Mouse (Mus musculus) intestine, postnatal 0 days (tissue): ENCODE results near the gene Xpo5. TPM values are rescaled to one million over a fixed set of nuclear protein-coding genes. Genes with fewer than 3 reads are reported as not detected.

Experiments
- ATAC-seq: fragments of 200-750 bp; cut with Nextera tagmentation; 2 replicates; pipeline ENCODE4 v1.8.0; 2017; ENCODE audit warnings: mild to moderate bottlenecking, moderate TSS enrichment, moderate library complexity
- H3K27ac ChIP-seq: fragments of 300-500 bp; sonication (generic); 2 replicates; pipeline ENCODE4 v1.5.1; 2014; ENCODE audit warnings: mild to moderate bottlenecking, low read depth, low read length, moderate library complexity
- H3K27me3 ChIP-seq: fragments of 300-500 bp; sonication (generic); replicated peaks from 2 replicates; pipeline ENCODE4 v1.6.1; 2014; ENCODE audit warnings: low read length, mixed read lengths; ENCODE audit not compliant: control insufficient read depth, insufficient read depth
- H3K36me3 ChIP-seq: fragments of 300-500 bp; sonication (generic); 2 replicates; pipeline ENCODE4 v1.6.1; 2014; ENCODE audit warnings: mild to moderate bottlenecking, moderate library complexity; ENCODE audit not compliant: control insufficient read depth, insufficient read depth
- H3K4me1 ChIP-seq: fragments of 300-500 bp; sonication (generic); replicated peaks from 2 replicates; pipeline ENCODE4 v1.6.1; 2014; ENCODE audit warnings: antibody characterized with exemption, low read length, mixed read lengths; ENCODE audit not compliant: control insufficient read depth, insufficient read depth
- H3K4me2 ChIP-seq: fragments of 300-500 bp; sonication (generic); replicated peaks from 2 replicates; pipeline ENCODE4 v1.6.1; 2014; ENCODE audit warnings: low read depth, mild to moderate bottlenecking, moderate library complexity
- H3K4me3 ChIP-seq: fragments of 300-500 bp; sonication (generic); 2 replicates; pipeline ENCODE4 v1.5.1; 2014; ENCODE audit warnings: low read depth, low read length
- H3K9ac ChIP-seq: fragments of 300-500 bp; sonication (generic); 2 replicates; pipeline ENCODE4 v1.6.1; 2014; ENCODE audit warnings: mild to moderate bottlenecking, low read depth, low read length
- H3K9me3 ChIP-seq: fragments of 300-500 bp; sonication (generic); 2 replicates; pipeline ENCODE4 v1.6.1; 2016; ENCODE audit warnings: mixed run types; ENCODE audit not compliant: control insufficient read depth
- CTCF ChIP-seq: sonication (generic); IDR thresholded peaks from 2 replicates; pipeline ENCODE4 v1.5.1; 2016; ENCODE audit warnings: low read depth, mild to moderate bottlenecking, control low read depth, antibody characterized with exemption, moderate library complexity
- WGBS: fragments of 180-500 bp; shearing (Covaris S2); extraction: QIAGEN DNeasy Blood & Tissue Kit; methylation state at CpG from one replicate; pipeline ENCODE4 v1.1.7; 2014; 5-methylcytosine and 5-hydroxymethylcytosine counted together
- polyA plus RNA-seq: library from polyadenylated mRNA; unstranded; fragments of >200 nt; fragmentation: Nextera tagmentation; extraction: Ambion mirVana; gene quantifications from 2 replicates; pipeline ENCODE4 v1.2.1, GENCODE M21; 2015

Xpo5 gene
- polyA plus RNA-seq, 1 experiment from 2014 or later: 8.2 TPM

DNA sequence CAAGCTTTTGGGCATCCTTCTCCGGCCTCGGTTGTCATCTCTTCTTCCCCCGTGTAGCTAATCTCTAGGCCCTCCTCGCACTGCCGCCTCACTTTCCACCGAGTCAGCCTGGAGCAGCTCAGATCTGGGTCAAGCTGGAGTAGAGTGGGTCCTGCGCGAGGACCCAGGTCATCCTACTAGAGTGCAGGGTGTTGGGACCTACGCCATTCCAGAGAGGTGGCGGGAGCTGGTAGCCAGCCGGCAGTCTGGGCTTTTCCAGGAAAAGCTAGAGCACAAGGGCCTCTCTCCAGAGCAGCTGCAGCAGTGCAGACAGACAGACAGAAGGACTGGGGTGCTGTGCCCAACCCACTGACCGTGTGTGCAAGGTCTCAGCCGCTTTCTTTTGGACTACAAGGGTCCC is 39.7 kb downstream of the Xpo5 start:
- no peak for ATAC-seq
- H3K36me3 ChIP-seq: peaks cover 71% of the 10 kb centered on the region
- 90% methylated on average over 13 of the region's 13 CpGs for WGBS
- H3K9ac ChIP-seq: no peak overlapping the region
- no peaks in the 10 kb centered on the region for H3K27me3 ChIP-seq
- H3K9me3 ChIP-seq: no peaks in the 10 kb centered on the region
- peaks cover 4% of the 10 kb centered on the region; the same call in 1 of the 2 replicates for H3K4me1 ChIP-seq
- TF ChIP-seq CTCF: no peak
- no peak overlapping the region for H3K27ac ChIP-seq
- H3K4me2 ChIP-seq: no peak overlapping the region
- no peak overlapping the region for H3K4me3 ChIP-seq

DNA sequence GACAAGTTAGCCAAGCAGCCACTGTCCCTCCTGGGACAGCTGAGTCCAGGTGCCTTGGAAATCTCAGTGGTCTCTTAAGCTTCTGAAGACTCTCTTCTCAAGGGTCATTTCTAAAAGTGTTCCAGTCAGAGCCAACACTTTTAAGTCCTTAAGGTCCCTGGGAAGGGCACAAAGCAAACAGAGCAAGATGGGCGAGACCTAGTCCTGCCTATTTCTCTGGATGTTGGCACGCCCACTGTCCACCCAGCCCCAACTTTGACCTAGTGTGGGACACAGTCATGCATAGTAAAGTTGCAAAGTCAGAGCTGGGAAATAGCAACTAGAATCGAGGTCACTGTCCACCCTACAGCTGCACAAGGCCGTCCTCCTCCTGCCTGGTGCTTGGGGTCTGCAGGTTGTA is 40.4 kb downstream of the Xpo5 start:
- no peak for TF ChIP-seq CTCF
- H3K9me3 ChIP-seq: no peaks in the 10 kb centered on the region
- no peaks in the 10 kb centered on the region for H3K27me3 ChIP-seq
- H3K36me3 ChIP-seq: peaks cover 64% of the 10 kb centered on the region
- H3K4me1 ChIP-seq: peaks cover 4% of the 10 kb centered on the region; the same call in 1 of the 2 replicates
- no peak overlapping the region for H3K4me2 ChIP-seq
- no peak overlapping the region for H3K9ac ChIP-seq
- H3K27ac ChIP-seq: no peak overlapping the region; the same call in 1 of the 2 replicates
- no peak for ATAC-seq
- WGBS: 68% methylated on average over 4 of the region's 4 CpGs
- H3K4me3 ChIP-seq: no peak overlapping the region

DNA sequence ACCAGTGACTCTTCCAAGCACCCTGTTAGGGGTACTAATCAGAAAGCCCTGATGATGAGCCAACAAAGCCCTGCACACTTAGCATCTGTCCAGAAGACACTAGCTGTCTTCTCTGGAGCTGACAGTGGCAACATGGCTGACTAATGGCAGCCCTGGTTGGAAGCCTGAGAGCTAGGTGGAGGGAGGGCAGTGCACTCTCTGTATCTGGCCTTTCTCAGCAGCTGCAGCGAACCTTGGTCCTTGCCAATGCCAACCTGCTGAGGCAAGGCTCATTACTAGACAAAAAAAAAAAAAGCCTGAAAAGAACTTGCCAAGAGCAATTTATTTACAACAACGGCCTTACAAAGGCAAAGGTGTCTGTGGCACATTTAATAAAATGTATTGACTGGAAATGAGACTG is 41.0 kb downstream of the Xpo5 start:
- H3K9ac ChIP-seq: no peak overlapping the region
- H3K9me3 ChIP-seq: no peaks in the 10 kb centered on the region
- WGBS: 58% methylated on average over 2 of the region's 2 CpGs
- no peak for TF ChIP-seq CTCF
- no peak for ATAC-seq
- H3K36me3 ChIP-seq: peaks cover 64% of the 10 kb centered on the region
- no peak overlapping the region for H3K4me2 ChIP-seq
- no peaks in the 10 kb centered on the region for H3K27me3 ChIP-seq
- no peak overlapping the region; the same call in 1 of the 2 replicates for H3K27ac ChIP-seq
- H3K4me3 ChIP-seq: no peak overlapping the region
- peaks cover 4% of the 10 kb centered on the region; the same call in 1 of the 2 replicates for H3K4me1 ChIP-seq

GRCm38 (mm10) chr17:46244579-46244978 is 42.0 kb downstream of the Xpo5 start:
- Histone ChIP-seq H3K27me3 (no peaks in the 10 kb centered on the region), H3K9ac (no peak overlapping the region), H3K27ac (peak overlapping the region; percentile 21; the same call in 1 of the 2 replicates), H3K4me1 (peaks cover 10% of the 10 kb centered on the region; the same call in 1 of the 2 replicates), H3K4me2 (no peak overlapping the region), H3K9me3 (no peaks in the 10 kb centered on the region), H3K4me3 (no peak overlapping the region), H3K36me3 (peaks cover 55% of the 10 kb centered on the region)
- WGBS: 76% methylated on average over 10 of the region's 10 CpGs
- TF ChIP-seq CTCF: no peak
- ATAC-seq: no peak

- H3K4me2 ChIP-seq: peak within 1 kb of the TSS; percentile 71
- under 1% methylated on average over 53 of the region's 53 CpGs for WGBS
- TF ChIP-seq CTCF: no peak
- H3K36me3 ChIP-seq: peaks cover 56% of the 10 kb centered on the region
- H3K9me3 ChIP-seq: no peaks in the 10 kb centered on the region
- H3K27me3 ChIP-seq: no peaks in the 10 kb centered on the region
- H3K4me3 ChIP-seq: peak within 1 kb of the TSS; percentile 95
- peaks cover 10% of the 10 kb centered on the region; the same call in 1 of the 2 replicates for H3K4me1 ChIP-seq
- ATAC-seq: peak; percentile 88
- peak within 1 kb of the TSS; percentile 84 for H3K27ac ChIP-seq
- H3K9ac ChIP-seq: peak within 1 kb of the TSS; percentile 97
Measured at GRCm38 (mm10) chr17:46247512-46248188, 45.1 kb downstream of the Xpo5 start, which contains the start of the genes Polr1c and Yipf3. Gene Polr1c (minus strand): TSS chr17:46248054. Gene Yipf3 (plus strand): TSS chr17:46248080.

- Histone ChIP-seq H3K36me3 (peaks cover 54% of the 10 kb centered on the region), H3K4me1 (peaks cover 10% of the 10 kb centered on the region; the same call in 1 of the 2 replicates), H3K4me2 (peak overlapping the region; percentile 71), H3K27ac (peak overlapping the region; percentile 84), H3K9me3 (no peaks in the 10 kb centered on the region), H3K4me3 (peak overlapping the region; percentile 95), H3K9ac (peak overlapping the region; percentile 97), H3K27me3 (no peaks in the 10 kb centered on the region)
- no peak for TF ChIP-seq CTCF
- ATAC-seq: no peak
- whole genome bisulfite sequencing: under 1% methylated on average over 37 of the region's 37 CpGs
Measured at GRCm38 (mm10) chr17:46248189-46248522, 45.6 kb downstream of the Xpo5 start.
